Mouse (Mus musculus): ENCODE measurements around the gene Ube2v1.

- TF ChIP-seq CTCF (IDR thresholded peaks at IDR 0.05; ENCODE audit: low read depth), result no peak
- no peak for TF ChIP-seq EP300 (IDR thresholded peaks at IDR 0.05; ENCODE audit: low read depth)
These were observed 35.0 kb downstream of the Ube2v1 start for GRCm38 (mm10) chr2:167596726-167597491.
